Mouse (Mus musculus): ENCODE measurements around the gene Sipa1l1.

DNA sequence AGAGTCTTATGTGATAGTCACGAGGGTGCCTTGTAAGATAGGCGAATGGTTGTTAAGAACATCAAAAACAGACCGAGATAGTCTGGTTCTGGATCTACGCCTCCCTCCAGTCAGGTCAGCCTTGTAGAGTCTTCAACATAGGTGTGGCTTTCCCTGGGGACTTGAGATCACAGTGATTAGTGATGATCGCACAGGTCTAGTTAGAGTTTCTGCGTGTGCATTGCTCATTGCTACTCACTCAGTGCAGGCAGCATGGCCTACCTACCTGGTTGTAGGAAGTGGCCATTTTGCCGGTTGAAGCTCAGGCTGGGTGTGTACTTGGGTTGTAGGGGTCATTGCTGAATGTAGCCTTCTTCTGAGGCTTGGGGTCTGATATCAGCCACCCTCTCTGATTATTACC lies 94.3 kb downstream of the Sipa1l1 start:
- no peak for TF ChIP-seq JUN (IDR thresholded peaks at IDR 0.05; ENCODE audit: insufficient read depth, low read depth, low read length)
- TF ChIP-seq POLR2A (IDR thresholded peaks at IDR 0.05; ENCODE audit: low read depth, low read length), result no peak
- no peak for TF ChIP-seq RAD21 (IDR thresholded peaks at IDR 0.05; ENCODE audit: low read depth, low read length)
- TF ChIP-seq CTCF (conservative IDR thresholded peaks at IDR 0.05 in 1 of 2, IDR thresholded peaks at IDR 0.05 in 1 of 2; ENCODE audit: low read depth in 2 of 2, low read length in 2 of 2), result no peak
- TF ChIP-seq MAZ (IDR thresholded peaks at IDR 0.05; ENCODE audit: low read depth, low read length), result no peak
- no peak for TF ChIP-seq TCF12 (IDR thresholded peaks at IDR 0.05; ENCODE audit: low read depth, low read length)
- TF ChIP-seq MYC (IDR thresholded peaks at IDR 0.05; ENCODE audit: low read depth, low read length), result no peak
